Mouse (Mus musculus): Measurements from ENCODE around the gene Mpzl3. TPM values are rescaled to one million over a fixed set of nuclear protein-coding genes. Genes with fewer than 3 reads are reported as not detected.
"Not testable (repeated sequence)": the region's sequence is repeated elsewhere in the genome, so short reads cannot be mapped to it uniquely, and the experiment has no call there.

Mpzl3 gene
- 1 to 10 TPM; 1.9 to 3.7 (median 3.1) TPM for total RNA-seq (2022)

DNA sequence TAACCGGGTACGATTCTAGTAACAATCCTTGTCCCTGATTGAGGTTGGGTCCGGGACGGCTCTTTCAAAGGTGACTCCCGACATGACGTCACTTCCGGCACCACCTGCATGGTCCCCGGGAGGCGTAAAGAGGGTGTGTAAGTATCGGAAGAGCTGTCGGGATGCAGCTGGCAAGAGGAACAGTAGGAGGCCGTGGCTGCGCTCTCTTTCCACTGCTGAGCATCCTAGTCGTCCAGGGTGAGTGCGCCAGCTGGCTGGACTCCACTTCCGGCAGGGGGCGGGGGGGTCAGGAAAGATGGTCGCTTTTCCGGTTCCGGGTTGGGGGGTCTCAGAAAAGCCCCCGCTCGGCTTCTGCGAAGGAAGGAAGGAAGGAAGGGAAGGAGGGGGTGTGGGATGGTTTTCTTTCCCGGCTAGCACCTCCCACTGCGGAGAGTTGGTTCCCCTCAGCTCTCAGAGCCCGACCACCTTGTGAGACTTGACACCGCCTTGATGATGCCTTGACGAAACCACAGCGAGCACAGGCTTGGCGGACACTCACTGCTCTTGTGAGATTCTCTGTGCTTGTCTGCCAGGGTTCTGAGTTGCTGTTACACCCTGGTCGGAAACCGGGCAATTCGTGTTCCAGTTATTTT lies at the start of gene Mpzl3:
Gene Mpzl3, plus strand, starts transcription at position 105 of the 632 bp plus-strand sequence.
- peak; percentile 55 for DNase-seq (ENCODE audit: low spot score)

DNA sequence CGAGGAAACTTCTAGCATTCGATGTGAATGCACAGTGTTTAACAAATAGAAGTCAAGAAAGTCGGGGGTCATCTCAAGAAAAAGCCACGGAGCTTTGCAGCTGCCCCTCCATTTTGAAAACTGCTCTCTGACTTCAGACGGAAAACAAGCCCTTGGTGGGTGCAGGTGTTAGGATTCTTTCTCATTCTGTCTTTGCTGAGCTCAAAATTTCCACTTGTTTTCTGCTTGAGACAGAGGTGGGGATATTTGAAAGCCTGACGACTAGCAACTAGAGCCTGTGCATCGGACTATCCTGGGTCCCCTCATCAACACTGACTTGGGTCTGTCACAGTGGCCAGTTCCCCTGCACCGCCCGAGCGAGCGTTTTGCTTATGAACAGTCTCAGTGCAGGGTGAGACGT lies 47.6 kb upstream of the Mpzl3 start:
- DNase-seq (ENCODE audit: low spot score) = no peak

DNA sequence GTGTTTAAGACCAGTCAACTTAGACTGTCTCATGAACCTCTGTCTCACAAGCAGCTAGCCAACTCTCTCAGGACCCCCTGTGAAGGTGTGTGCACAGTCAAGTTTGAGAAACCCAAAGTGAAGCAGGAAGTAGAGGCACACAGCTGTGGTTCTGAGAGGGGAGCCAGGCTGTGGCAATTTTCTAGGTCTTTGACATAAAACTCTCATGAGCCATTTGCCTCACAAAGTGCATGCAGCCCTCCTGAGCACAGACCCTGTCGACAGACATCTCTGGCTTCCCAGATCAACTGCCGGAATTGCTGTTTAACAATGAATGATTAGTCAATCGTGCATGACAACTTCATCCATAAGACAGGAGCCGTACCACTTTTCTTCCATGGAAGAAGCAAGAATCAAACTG lies 46.6 kb upstream of the Mpzl3 start:
- DNase-seq (ENCODE audit: low spot score) = no peak

DNA sequence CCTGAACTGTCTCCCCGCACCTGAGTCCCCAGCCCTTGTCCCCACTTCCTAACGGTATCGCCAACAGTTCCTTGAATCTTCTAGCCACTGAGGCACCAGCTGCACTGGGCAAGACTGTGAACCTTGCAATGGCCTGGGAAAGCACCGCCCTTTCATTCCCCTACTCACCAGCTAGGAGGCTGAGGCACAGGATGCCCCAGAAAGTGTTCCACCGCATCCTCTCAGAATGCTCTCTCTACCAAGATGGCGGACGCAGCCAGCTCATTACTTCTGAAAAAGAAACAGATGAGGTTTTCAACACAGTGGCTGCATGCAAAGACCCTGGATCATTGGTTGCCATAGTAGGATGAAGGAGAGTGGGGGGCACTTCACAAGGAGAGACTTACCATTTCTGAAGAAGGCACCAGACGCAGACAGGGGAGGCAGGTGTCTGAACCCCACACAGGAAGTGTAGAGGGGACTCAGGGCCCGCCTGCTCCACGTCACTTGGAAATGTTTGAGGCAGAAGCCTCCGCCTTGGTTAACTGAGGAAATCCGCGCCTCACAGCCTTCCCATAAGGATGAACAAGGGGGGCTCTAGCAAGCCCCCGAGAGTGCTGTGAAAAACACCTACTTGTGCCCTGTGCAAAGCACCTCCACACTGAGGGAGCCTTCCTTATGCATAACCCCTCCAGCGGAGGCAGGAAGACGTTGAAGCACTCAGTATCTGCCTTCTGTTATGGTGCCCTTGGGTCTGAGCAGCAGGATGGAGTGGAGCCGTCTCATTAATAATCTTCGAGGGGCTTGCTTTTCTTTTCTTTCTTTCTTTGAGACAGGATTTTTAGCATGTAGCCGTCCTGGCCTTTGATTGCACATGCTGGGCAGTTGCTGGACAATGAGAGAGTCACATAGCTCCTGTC lies 45.6 kb upstream of the Mpzl3 start, which contains the start of gene Cd3e:
Gene Cd3e, minus strand, starts transcription at position 448 of the 899 bp plus-strand sequence.
- DNase-seq (ENCODE audit: low spot score) = no peak

DNA sequence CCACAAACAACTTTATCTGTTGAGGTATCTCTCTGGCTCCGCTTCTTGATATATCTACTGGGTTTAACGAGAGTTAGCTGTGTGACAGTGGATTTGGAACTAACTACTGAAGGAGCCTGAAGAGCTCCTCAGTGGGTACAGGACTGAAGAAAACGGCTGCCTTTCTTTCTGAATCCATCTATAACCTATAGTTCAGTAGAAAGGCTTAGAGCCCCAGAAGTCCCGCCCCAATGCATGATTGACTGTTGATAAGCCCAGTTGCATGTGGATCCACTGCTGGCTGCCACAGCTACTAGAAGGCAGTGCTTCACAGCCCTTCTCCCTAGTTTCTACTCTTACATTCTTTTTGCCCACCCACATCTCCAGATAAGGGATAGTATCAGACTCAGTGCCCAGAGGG lies 44.5 kb upstream of the Mpzl3 start:
- no peak for DNase-seq (ENCODE audit: low spot score)

DNA sequence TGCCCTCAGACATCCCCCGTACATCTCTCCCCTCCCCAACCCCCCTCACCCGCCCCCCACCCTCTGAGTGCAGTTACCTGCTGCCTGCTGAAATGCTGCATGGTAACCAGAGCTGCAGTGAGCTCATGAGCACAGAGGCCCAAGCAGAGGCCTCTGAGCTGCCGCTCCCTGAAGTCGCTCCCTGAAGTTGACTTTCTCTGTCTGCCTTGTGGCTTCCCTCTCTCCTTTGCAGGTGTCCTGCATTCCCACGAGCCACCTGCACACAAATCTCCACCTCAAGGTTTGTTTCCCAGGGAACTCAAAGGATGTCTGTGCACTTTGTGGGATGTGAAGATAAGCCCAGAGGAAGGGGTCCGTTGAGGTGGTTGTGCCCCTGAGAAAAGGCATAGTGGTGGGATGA lies 43.7 kb upstream of the Mpzl3 start:
- DNase-seq (ENCODE audit: low spot score) = no peak

DNA sequence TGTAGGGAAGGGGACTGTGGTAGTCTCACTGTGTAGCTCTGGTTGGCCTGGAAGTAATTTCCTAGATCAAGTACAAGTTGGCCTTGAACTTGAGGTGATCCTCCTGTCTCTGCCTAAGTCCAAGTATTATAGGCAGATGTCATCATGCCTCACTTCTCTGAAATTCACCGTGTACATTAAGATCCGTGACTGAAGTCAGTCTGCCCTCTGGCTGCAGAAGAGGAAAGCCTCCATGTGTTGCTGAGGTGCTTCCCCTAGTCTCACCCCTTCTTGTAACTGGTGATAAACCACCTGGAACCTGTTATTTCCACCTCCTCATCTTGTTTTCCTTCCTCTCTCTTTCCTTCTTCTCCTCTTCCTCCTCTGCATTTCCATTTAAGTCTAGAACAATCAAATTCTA lies 40.1 kb upstream of the Mpzl3 start:
- no peak for DNase-seq (ENCODE audit: low spot score)

DNA sequence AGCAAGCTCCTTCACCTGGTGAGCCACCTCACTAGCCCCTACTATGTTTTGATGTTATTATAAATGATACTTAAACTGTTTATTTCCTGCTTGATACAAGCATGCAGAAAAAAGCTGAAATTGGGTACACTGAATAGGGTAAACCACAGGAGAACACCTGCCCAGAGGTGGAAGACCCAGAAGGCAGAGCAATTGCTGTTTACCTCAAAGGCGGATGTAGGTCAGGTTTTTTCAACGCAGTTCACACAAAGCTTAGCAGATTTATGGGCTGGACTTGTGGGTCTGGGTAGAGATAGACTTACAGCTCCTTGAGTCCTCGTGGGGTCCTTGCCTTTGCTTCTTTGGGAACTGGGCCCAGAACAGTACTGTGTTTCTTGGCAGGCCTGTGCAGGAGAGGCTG lies 39.1 kb upstream of the Mpzl3 start:
- DNase-seq (ENCODE audit: low spot score) = no peak

DNA sequence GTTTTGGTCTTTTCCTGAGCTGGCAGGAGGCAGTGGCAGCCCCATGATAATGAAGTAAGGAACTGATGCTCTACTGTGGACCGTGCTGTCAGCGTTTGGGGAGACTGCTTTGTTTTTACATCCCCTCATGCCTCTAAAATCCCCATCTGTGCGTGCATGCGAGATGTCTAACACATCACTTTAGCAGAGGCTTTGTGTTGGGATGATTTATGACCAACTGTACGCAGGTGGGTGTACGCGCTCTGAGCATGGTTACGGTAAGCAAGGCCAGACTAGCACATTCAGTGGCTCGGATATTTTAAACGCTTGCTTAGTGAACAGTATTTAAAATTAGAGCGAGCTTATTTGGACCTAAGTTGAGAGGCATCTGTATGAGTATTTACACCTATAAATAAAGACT lies 37.0 kb upstream of the Mpzl3 start:
- no peak for DNase-seq (ENCODE audit: low spot score)

DNA sequence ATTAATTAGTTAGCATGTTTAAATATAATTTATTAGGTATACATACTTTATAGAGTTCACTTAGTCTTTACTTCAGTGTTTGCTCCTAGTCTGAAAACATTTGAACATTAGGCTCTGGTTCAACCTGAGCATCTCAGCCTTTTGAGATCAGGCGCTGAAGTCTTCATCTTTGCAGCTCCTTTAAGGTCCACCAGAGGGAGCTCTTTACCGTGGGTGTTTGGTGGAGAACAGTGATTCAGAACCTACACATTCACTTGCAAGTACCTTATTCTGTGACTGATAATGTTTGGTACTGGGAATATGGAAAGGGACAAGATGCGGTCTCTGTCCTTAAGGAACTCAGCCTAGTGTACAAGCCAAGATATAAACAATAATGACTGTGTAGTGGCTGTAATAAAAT lies 32.2 kb upstream of the Mpzl3 start:
- DNase-seq (ENCODE audit: low spot score) = peak; percentile 50

DNA sequence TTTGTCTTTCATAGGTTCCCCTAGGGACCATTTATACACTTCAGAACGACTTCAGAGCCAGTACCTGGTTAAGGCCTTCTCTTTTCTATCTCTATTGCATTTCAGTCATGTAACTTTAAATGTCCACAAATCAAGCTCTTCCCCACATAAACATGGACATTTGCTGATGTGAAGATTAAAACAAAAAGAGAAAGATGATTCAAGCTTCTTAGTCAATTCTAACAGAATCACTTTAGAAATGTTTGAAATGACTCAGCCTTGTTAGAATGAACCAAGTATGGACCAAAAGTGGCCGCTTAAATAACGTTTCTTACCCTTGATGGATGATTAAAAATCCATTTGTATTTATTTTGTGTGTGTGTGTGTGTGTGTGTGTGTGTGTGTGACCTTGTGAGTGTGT lies 31.3 kb upstream of the Mpzl3 start:
- no peak for DNase-seq (ENCODE audit: low spot score)

DNA sequence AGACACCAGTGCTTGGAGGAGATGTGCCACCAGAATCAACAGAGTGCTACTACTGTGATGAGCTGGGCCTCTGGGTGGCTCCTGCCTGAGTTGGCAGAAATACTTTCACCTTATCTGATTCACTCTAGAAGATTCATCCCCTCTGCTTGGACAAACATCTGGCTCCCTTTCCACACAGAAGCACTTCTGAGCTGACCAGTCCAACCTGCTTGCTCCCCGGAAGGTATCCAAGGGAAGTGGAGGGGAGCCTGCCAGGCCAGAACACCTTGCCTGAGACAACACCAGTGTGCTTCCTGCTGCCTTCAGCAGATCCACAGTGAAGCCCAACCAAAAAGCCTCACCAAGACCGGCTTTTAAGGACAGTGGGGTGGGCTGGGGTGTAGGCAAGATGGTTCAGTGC lies 30.8 kb upstream of the Mpzl3 start:
- DNase-seq (ENCODE audit: low spot score) = no peak

DNA sequence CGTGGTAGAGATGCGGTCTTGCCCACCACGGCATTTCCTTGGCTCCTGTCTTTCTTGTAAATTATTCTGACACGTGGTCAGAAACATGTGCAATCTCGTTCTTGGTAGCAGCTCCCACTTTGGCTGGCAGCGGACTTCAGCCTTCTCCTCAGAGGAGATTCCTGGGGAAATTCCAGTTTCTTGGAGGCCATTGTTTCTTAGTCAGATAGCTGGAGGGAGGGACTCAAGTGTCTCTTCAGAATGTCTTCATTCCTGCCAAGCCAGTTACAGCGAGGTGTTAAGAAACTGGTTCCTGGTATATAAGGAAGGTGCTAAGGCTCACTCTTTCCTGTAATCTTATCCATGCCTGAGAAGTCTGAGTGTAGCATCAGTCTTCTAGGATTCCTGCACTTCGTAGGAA lies 27.6 kb upstream of the Mpzl3 start:
- no peak for DNase-seq (ENCODE audit: low spot score)

DNA sequence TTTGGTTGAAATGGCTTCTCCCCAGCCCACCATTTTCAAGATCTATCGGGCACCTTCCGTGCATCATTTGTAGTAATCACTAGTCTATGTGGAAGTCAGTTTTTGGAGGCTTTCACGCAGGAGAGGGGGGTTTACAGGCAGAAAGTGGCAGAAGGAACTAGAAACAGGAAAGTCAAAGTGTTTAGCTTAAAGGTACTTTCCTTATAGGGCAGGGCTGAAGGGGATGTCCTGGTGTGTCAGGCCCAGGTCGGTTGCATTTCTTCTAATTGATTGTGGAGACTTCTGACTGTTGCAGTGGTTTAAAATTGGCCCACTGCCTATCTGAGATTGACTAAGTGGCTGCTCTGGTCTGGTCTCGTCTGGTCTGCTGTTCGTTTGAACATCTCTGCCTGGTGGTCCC lies 24.6 kb upstream of the Mpzl3 start:
- no peak for DNase-seq (ENCODE audit: low spot score)

DNA sequence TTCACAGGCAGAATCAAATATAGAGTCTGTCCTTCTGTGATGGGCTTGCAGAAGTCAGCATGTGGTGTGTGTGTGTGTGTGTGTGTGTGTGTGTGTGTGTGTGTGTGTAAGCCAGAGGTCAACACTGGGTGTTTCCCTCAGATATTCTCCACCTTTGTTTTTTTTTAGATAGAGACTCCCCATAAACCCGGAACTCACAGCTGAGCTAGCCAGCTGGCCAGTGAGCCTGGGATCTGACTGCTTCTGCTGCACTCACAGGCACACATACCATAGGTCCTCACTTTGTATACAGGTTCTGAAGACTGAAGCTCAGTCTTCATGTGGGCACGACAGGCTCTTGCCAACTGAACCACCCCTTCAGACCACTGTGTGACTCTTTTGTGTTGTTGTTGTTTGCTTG lies 22.7 kb upstream of the Mpzl3 start:
- DNase-seq (ENCODE audit: low spot score) = no peak

DNA sequence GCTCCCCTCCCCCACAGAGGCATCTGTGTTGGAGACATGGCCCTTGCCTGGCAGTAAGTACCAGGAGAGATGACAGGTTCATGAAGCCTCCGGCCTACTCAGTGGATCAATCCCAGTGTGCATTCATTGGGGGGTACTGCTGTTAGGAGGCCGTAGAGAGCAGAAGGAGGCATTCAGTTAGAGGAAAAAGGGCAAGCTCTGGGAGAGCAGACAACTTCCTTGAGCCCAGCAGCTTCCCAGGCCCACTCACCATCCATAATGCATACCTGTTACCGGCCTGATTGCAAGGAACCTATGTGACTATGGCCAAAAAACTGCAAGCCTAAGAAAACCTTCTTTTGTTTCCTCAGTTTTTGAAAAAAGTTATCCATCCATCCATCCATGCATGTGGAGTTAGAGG lies 20.5 kb upstream of the Mpzl3 start:
- no peak for DNase-seq (ENCODE audit: low spot score)

DNA sequence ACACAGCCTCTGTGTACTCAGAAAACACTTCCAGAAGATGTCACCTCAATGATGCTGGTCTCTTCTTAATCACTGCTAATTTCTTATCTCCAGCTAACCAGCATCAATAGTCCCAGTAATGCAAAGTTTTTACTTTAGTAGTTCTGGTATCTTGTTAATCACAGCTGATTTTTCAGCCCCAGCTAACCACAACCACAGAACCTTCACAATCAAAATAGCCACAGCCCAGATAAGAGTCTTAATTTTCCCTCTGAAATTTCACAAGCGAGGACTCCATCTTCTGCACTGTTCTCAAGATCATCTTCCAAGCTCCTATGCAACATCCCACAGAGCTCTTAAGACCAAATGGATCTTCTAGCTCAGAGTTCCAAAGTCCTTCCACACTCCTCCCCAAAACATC lies 17.2 kb upstream of the Mpzl3 start:
- not testable (repeated sequence) for DNase-seq (ENCODE audit: low spot score)

DNA sequence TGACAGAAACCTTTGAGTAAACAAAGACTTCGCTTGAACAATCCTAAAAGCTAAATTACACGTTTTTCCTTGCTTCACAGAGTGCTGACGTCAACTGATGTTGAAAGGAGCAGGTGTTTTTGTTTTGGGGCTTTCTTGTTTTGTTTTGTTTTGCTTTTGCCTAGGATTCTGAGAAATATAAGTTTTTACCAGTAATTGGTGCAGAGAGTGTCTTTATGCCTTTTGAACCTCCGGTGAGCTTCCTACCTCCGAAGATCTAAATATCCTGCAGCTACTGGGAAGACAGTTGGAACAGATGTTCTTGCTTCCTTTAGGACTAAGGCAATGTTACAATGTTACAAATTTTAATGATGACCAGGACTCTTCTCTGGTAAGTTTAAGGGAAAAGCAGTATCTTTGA lies 15.5 kb upstream of the Mpzl3 start, which contains the start of gene Mpzl2:
Gene Mpzl2, plus strand, starts transcription at position 301 of the 400 bp plus-strand sequence.
- DNase-seq (ENCODE audit: low spot score) = no peak

DNA sequence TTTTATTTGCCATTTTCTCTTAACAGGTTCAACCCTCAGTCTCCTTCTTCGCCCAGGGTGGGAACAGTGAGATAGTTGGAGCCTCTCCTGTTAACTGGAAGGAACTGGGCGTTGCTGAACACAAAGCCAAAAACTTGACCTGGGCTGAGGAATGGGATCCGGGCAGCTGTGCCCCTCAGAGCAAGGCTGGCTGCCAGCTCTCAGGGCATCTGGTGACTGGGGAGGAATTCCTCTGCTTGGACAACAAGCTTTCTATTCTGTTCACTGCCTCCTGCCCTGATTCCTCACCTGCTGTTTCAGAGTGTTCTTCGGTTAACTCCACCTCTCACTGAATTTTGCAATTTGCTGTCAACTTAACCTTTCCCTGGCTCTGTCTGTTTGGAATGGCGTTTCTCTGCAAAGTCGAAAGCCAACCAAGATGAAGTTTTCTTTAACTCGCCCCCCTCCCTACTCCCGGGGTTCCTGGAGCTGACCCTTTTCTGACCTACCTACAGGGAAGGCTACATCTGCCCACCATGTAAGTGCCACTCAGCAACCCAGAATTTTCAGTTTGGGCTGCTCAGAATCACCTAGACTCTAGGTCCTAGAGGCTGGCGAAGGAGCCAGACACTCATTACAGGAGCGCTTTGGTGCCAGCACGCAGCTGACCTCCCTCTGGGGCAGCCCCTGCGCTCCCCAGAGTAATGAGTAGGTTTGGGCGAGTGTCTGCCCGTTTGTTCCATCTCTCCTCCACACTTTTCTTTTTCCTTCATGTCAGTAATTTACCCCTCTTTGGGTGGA lies 14.7 kb upstream of the Mpzl3 start:
- no peak for DNase-seq (ENCODE audit: low spot score)

DNA sequence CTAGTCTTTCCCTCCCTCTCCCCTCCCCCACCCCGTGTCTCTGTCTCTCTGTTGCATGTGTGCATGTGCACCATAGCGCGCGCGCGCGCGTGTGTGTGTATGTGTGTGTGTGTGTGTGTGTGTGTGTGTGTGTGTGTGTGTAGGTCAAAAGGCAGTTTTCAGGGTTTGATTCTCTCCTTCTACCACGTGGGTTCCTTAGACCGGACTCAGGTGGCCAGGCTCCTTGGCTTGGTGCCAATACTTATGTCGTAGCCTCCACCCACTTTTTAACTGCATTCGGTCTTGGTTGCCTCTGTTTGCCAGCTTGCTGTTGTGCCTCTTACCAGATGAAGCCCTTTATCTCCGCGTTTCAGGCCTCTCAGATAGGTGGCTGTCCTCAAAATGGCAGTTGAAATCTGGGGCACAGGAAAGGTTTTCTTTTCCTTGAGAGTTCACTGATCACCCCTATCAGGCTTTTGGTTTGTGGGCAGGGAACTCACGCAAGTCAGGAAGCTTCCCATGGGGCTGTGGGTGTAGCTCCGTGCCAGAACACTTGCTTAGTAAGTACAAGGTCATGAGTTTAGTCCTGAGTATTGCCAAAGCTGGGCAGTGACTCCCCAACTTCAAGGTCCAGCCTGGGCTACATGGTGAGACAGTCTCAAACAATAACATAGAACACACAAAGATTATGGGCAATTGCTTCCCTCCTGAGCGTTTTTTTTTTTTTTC lies 13.7 kb upstream of the Mpzl3 start:
- DNase-seq (ENCODE audit: low spot score) = no peak

DNA sequence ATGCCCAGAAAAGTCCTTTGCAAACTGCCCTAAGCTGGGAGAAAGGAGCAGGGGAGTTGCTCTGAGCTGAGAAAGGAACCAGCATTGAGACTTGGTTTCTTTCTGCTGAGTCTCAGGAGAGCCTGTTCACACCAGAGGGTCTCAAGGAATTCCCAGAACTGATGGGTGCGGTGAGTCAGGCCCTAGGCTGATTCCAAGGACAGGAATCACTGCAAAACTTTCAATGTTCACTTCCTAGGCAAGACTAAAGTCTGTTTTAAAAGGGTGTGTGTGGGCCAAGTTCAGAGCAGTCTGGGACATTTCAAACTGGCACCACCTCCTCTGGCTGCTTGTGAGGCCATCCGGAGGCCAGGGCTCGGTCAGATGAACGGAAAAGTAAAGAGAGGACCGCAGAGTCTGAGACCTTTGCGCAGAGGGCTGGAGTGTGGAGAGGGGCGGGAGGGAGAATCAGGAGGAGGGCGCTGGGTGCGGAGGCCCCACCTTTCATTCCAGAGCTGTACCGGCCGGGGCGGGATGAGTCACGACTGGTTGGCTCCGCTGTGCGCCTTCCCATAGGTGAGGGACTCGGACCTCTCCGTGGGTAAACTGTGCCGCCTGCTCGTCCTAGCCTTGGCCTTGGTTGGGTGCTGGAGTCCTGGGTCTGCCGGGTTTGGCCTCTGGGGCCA lies 12.8 kb upstream of the Mpzl3 start:
- no peak for DNase-seq (ENCODE audit: low spot score)

Data from heart, adult 8-10 months (tissue).